Mouse (Mus musculus): ENCODE measurements around the gene Colq.
"Not testable (repeated sequence)": the region's sequence is repeated elsewhere in the genome, so short reads cannot be mapped to it uniquely, and the experiment has no call there.

Colq gene

GRCm38 (mm10) chr14:31591243-31591642 lies at the start of gene Colq:
TSS of gene Colq (minus strand) at chr14:31591343.
- DNase-seq (ENCODE audit: low read depth, low spot score), result no peak

- no peak for DNase-seq (ENCODE audit: low read depth, low spot score)
Measured at GRCm38 (mm10) chr14:31640346-31640889, 49.3 kb upstream of the Colq start, which contains the start of gene Gm49387. TSS of gene Gm49387 (minus strand) at chr14:31640878.

GRCm38 (mm10) chr14:31630677-31631076 lies 39.5 kb upstream of the Colq start:
- no peak for DNase-seq (ENCODE audit: low read depth, low spot score)

GRCm38 (mm10) chr14:31622748-31623147 lies 31.6 kb upstream of the Colq start:
- no peak for DNase-seq (ENCODE audit: low read depth, low spot score)

- DNase-seq (ENCODE audit: low read depth, low spot score), result no peak
Measured at GRCm38 (mm10) chr14:31620591-31621223, 29.6 kb upstream of the Colq start.

GRCm38 (mm10) chr14:31617997-31618396 lies 26.9 kb upstream of the Colq start:
- no peak for DNase-seq (ENCODE audit: low read depth, low spot score)

GRCm38 (mm10) chr14:31617204-31617603 lies 26.1 kb upstream of the Colq start:
- DNase-seq (ENCODE audit: low read depth, low spot score), result no peak

GRCm38 (mm10) chr14:31613671-31614070 lies 22.5 kb upstream of the Colq start:
- DNase-seq (ENCODE audit: low read depth, low spot score), result no peak

- DNase-seq (ENCODE audit: low read depth, low spot score), result no peak
Measured at GRCm38 (mm10) chr14:31611986-31612385, 20.8 kb upstream of the Colq start.

GRCm38 (mm10) chr14:31605514-31605913 lies 14.4 kb upstream of the Colq start:
- no peak for DNase-seq (ENCODE audit: low read depth, low spot score)

- DNase-seq (ENCODE audit: low read depth, low spot score), result peak; percentile 8
Measured at GRCm38 (mm10) chr14:31604916-31605315, 13.8 kb upstream of the Colq start.

GRCm38 (mm10) chr14:31602616-31602979 lies 11.5 kb upstream of the Colq start:
- DNase-seq (ENCODE audit: low read depth, low spot score), result not testable (repeated sequence)

- DNase-seq (ENCODE audit: low read depth, low spot score), result no peak
Measured at GRCm38 (mm10) chr14:31601908-31602615, 10.9 kb upstream of the Colq start.

- no peak for DNase-seq (ENCODE audit: low read depth, low spot score)
Measured at GRCm38 (mm10) chr14:31597446-31597845, 6.3 kb upstream of the Colq start.

GRCm38 (mm10) chr14:31596408-31596807 lies 5.3 kb upstream of the Colq start:
- DNase-seq (ENCODE audit: low read depth, low spot score), result no peak

- no peak for DNase-seq (ENCODE audit: low read depth, low spot score)
Measured at GRCm38 (mm10) chr14:31594693-31595092, 3.5 kb upstream of the Colq start.

GRCm38 (mm10) chr14:31593036-31593435 lies 1.9 kb upstream of the Colq start:
- DNase-seq (ENCODE audit: low read depth, low spot score), result no peak

GRCm38 (mm10) chr14:31586451-31586850 lies 4.7 kb downstream of the Colq start:
- DNase-seq (ENCODE audit: low read depth, low spot score), result no peak

GRCm38 (mm10) chr14:31583082-31583481 lies 8.1 kb downstream of the Colq start:
- DNase-seq (ENCODE audit: low read depth, low spot score), result no peak

- no peak for DNase-seq (ENCODE audit: low read depth, low spot score)
Measured at GRCm38 (mm10) chr14:31577966-31578735, 13.0 kb downstream of the Colq start.

GRCm38 (mm10) chr14:31576846-31577697 lies 14.1 kb downstream of the Colq start:
- no peak for DNase-seq (ENCODE audit: low read depth, low spot score)
